Mouse (Mus musculus) kidney, postnatal 10 days (tissue): ENCODE results near the gene Zfp523.

Experiments used
- DNase-seq: peaks from one replicate; pipeline ENCODE4 v3.0.0; 2021; ENCODE audit warnings: mixed read lengths

The Zfp523 gene

DNA sequence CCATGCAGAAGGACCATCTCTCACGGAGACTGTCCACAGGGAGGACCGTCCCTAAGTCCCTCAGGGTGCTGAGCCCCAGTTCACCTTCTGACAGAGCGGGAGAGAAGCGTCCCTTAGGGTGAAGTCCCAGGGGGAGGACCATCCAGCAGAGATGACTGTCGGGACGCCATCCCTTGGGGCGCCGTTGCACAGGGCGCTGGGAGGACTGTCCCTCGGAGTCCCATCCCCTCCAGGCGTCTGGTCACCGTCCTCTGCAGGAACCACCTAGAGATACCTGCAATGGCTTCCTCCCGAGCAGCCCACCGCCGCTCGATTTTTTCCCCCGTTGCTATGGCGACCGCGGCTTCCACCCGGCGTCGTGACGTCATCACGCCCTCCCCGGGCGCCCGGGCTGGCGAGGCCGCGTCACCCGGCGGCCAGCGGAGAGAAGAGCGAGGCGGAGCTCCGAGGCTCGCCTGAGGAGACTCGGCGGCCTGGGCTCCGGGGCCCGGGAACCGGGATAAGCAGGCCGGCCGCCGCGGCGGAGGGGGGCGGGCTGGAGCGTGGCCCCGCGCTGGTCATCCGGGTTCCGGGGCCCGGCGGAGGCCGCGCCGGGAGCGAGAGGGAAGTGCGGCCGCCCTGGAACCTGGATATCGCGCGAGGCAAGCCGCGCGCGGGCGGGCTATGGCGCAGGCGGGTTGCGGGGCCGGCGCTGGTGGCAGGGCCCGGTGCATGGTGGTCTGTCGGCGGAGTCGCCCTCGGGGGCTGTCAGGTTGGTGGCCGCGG is at the start of gene Zfp523:
TSS of gene Zfp523 (plus strand) at position 355 of the 765 bp plus-strand sequence.
- DNase-seq = peak; percentile 95

DNA sequence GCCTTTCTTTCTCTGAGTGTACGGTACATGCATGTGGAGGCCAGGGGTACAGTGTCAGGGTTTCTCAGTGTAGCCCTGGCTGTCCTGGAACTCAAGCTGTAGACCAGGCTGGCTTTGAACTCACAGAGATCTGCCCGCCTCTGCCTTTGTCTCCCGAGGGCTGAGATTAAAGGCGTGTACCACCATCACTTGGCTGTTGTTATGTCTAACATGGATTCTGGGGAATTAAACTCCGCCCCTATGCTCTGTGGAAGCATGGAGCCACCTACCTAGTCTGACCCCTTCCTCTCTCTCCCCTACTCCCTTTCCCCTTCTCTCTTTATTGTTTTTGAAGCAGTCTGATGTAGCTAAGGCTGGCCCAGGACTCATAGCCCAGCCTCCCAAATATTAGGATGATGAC is 47.1 kb upstream of the Zfp523 start:
- no peak for DNase-seq

DNA sequence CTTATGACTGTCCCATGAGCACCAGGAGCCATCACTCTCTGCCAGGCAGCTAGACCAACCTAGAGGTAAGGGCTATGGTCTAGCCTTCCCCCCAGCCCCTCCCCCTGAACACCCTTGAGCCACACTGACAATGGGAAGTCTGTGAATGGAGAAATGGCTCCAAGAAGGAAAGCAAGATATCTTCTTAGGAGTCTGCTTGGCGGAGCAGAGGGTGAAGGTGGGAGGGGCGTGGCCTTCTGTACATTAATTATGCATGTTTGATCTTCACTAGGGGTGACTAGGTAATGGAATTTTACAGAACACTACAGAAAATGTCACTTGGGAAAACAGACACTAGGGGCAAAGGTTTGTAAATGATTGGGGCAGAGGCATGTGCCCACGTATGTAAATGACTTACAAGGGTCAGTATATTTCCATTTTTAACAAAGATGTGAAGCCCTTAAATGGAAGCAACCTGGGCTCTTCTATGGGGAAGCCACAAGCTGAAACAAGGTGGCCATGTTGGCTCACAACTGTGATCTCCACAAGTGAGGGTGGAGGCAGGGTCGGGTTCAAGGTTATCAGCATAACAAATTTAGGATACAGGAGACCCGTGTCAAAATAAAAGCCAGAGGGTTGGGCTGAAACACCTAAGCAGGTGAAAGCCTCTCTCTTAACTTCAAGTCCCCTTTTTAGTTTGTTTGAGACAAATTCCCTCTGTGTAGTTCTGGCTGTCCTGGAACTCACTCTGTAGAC is 46.4 kb upstream of the Zfp523 start:
- no peak for DNase-seq

GRCm38 (mm10) chr17:28131156-28131555 is 45.8 kb upstream of the Zfp523 start:
- DNase-seq = no peak

DNA sequence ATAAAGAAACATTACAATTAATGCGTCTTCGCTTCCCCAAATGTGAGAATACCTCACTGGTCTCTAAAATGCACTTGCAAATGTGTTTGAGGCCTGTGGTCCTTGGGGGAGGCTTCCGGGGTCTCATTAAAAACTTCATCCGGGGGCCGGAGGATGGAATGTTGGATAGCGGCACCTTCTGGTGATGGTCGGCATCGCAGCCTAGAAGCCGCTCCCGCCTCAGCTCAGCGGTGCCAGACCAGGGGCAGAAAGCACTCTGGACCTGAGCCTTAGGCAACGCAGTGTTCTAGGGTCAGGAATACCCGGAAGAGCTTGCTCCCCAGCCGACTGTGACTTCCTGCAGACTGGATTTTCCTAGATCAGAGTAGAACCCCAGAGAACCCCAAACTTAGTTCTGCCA is 43.7 kb upstream of the Zfp523 start:
- peak; percentile 84 for DNase-seq

DNA sequence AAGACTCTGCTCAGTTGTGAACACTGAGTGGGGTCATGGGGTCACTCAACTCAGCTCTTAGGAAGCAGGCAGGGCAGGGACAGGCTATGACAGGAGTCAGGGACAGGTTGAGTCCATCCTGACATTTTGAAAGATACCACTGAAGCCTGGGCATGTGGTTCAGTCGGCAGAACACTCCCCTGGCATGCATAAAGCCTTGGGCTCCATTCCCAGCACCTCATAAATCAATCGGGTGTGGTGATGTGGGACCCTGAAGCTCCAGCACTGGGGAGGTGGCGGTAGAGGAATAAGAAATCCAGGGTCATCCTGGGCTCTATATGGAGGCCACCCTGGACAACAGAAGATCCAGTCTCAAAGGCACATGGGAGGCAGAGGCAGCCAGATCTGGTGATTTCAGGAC is 41.4 kb upstream of the Zfp523 start:
- DNase-seq = no peak

DNA sequence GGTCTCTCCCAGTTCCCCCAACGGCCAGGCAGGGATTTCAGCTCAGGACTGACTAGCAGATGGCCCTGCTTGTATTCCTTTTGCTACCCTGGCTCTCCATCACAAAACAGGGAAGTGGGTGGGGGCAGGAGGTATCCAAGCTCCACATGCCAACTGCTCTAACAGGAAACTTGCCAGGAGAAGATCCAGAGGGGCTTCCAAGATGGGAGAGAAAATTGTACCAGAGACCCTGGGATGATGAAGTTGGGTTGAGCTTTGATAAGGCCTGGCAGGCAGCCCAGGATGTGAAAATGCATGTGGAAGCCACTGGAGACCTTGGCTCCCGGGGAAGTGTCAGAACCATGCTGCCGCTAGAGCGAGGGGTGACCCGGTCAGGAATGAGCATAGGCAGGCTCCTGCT is 40.7 kb upstream of the Zfp523 start:
- DNase-seq = peak; percentile 45

GRCm38 (mm10) chr17:28138013-28138412 is 38.9 kb upstream of the Zfp523 start:
- DNase-seq = no peak

DNA sequence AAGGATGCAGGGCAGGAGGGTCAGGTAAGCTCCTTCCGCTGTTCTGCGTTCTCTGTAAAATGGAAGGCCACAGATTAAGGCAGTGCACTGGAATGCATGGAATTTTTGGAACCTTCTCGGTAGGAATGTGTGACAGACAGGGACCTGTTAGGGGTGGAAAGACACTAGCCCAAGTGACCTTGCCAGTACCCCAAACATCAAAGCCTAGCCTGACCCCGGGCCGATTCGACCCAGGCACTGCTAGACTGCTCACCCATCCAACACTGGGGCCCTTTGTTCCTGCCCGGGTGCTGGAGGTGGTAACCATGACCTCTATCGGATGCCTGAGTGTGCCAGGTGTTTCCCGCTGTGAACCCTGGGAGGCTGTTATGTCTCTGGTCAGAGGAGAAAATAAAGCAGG is 38.2 kb upstream of the Zfp523 start:
- no peak for DNase-seq

DNA sequence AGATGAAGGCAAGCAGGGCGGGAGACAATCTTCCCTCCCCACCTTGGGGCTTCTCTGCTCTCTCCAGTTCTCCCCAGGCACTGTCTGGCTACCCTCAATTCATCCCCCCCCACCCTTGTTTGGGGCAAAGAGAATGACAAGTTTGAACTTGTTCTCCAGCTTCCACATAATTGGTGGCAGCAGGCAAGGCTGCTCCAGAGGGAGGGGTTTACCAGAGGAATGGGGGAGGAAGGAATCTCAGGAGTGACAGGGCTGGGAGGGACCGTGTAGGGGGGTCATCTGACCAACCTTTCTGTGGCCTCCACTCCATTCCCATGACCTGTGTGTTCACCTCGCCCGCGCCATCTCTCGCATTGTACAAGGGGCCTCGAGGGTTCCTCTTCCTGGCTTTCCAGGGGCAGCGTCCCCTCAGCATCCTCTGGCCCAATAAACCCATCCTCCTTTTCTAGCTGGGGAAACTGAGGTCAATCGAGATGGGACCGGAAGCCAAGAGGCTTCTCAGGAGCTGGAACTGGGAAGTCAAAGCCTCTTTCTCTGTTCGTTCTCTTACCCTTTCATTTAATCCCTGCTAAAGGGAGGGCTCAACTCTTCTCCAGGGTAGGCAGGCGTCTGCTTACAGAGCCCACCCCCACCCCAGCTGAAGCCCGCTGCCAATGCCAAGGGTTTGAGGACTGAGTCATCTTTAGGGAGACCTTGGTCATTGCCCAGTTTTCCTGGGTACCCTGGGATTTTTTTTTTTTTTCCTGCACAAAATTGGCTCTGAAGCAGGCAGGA is 36.3 kb upstream of the Zfp523 start:
- no peak for DNase-seq

- no peak for DNase-seq
These were observed 35.7 kb upstream of the Zfp523 start for GRCm38 (mm10) chr17:28141205-28141650.

DNA sequence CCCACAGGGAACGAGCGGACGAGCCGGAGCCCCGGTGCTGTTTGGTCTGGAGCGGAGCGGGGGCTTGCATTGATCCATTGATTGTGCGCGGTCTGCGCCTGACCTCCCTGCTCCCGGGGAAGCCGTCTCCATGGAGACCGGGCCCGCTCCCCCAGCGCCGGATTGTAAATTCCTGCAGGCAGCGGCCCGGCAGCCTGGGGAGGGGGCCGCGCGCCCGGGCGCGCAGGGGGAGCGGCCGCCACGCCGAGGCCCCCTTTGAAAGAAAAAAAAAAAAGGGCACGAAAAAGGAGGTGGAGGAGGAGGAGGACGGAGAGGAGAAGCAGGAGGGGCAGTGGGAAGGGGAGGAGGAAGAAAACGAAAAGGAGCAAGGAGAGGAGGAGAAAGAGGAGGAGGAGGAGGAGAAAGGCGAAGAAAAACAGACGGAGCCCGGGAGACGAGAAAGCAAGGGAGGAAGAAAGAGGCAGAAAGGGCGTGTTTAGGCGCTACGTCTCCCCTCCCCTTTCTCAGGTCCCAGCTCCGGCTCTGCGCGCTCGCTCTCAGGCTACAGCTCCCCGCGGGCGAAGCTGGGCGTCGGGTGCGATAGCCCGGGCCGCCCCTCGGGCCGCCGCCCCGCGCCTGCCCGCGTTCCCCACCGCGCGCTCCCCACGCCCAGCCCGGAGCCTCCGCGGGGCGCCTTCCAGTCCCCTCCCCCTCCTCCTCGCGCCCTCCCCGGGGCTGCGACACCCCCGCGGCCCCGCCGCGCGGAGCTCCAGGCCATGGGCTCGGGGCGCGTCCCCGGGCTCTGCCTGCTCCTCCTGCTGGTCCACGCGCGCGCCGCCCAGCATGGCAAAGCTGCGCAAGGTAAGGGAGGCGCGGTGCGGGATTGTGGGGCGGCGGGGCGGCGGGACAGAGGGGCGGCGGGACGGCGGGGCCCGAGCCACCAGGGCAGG is 34.9 kb upstream of the Zfp523 start, which contains the start of gene Scube3:
TSS of gene Scube3 (plus strand) at position 371 of the 929 bp plus-strand sequence.
- peak; percentile 52 for DNase-seq

- peak; percentile 48 for DNase-seq
These were observed 34.0 kb upstream of the Zfp523 start for GRCm38 (mm10) chr17:28142700-28143610.

DNA sequence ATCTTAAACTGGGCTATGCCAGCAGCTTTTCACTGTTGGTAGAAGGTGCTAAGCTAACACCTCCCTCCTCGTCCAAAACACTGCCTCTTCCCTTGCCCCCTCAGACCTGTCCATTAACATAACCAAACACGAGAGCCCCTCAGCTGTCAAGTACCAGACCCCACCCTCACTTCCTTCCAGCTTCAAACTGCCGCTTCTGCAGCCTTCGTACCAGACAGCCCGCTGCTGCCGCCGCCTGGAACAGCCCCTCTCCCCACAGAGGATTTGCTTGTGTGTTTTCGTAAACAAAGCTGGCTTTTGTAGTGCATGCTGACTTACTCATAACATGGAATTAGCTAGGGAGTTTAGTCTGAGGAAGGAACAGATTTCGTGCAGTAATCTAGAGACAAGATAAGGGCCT is 33.2 kb upstream of the Zfp523 start:
- no peak for DNase-seq

DNA sequence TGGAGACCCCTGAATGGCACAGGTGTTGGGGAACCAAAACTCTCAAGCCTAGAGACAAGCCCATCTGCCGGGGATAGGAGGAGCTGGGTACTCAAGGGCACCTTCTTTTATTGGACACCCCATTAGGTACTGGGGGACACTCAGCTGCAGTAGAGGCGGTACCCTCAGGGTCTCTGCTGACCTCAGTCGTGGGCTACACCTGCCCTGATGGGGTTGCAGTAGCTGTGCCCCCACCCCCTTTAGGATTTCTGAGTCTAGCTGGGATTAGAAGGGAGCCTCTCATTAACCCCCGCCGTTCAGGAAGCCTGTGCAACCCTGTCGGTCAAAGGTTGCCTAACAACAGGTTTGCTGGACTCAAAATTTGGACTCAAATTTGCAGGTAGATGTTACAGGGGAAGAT is 32.7 kb upstream of the Zfp523 start:
- no peak for DNase-seq

DNA sequence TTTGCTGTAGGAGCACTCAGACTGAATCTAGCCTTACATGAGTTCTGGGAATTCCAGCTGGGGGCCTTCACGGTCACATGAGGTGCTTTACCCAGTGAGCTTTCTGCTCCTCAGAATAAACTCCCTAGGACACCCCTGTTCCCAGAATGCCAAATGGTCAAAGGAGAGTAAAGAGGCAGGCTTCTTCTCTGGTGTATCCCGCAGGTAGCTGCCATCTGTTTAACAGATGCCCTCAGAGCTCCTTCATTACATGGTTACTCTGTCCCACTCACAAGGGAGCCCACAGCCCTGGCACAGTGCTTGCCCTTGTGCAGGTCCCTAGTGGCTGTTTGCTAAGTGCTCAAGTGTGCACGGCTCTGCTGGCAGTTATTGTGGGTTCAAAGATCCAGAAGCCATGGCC is 28.6 kb upstream of the Zfp523 start:
- no peak for DNase-seq

DNA sequence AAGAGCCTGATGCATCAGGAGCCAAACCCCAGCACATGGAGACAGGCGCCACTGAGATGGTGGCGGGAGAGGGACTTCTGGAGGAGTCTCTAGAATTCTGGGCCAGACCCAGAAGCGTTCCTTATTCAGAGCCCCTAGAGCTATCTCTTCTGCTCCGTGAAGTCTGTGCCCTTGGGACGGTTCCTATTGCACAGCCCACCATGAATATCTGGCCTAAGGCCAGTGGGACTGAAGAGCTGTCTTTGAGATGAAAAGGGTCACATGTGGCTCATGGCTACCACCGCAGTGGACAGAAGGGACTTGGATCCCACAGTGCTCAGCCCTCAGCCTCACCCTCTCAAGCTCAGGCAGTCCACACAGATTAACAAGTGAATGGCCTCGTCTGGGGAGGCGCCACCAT is 27.2 kb upstream of the Zfp523 start:
- no peak for DNase-seq

GRCm38 (mm10) chr17:28150456-28150855 is 26.5 kb upstream of the Zfp523 start:
- DNase-seq = no peak

DNA sequence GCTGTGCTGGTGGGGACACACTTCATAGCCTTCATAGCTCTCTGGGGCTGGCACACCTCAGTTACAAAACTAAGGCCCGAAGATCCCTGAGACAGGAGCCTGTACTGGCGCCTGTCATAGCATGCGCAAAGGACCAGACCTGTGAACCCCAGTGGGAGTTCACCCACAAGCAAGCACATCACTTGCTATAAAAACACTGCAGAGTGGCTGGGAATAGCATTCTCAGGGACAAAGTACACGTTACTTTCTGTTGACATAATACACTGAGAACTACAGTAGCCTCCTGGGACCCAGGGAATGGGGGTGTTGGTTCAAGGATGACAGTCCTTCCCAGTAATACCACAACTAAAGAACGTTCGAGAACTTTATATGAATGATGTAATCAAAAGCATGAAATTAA is 23.8 kb upstream of the Zfp523 start:
- no peak for DNase-seq

DNA sequence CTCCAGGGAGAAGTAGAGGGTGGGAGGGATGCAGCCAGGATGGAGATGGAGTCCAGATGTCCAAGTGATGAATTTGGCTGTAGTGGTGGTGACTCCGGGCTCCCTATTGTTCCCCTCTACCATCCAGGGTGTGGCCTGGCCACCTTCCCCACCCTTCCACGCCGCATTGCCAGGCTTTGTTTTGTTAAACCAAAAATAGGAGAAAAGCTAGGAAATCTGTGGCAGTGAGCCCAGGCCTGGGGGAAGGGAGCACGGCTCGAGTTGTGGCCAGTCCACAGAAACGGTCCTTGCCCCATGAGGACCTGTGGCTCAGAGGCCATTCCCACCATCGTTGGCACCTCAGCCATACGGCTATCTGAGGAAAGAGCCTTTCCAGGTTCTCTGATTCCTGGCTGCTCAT is 22.0 kb upstream of the Zfp523 start:
- DNase-seq = no peak

DNA sequence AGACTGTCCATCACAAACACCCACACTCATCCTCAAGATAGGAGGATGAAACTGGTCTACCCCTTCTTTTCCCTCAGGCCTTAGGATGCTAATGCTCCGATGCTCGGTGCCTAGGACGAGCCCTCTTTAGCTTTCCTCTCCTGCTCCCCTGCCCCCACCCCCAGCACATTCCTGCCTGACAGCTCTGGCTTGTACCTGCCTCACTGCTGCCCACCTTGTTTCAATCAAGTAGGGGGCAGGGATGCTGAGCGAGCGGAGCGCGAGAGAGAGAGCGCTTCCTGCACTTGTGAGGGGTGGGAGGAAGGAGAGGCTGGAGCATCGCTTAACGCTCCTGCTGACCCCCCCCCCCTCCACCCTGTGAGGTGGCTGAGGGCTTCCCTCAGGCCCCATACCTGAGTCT is 16.6 kb upstream of the Zfp523 start:
- no peak for DNase-seq
